Mouse (Mus musculus) E14TG2a.4 (cell line): ENCODE measurements around the gene Tmco1.

Source experiments
- H3K27me3 ChIP-seq: 2 replicates; pipeline ENCODE4 v1.6.1; 2014; ENCODE audit warnings: low read length, control low read depth; ENCODE audit not compliant: insufficient read depth
- H3K36me3 ChIP-seq: 2 replicates; pipeline ENCODE4 v1.6.1; 2014; ENCODE audit warnings: low read length, control low read depth; ENCODE audit not compliant: insufficient read depth
- H3K4me1 ChIP-seq: replicated peaks from 2 replicates; pipeline ENCODE4 v1.6.1; 2014; ENCODE audit warnings: low read depth, low read length, control low read depth
- H3K4me3 ChIP-seq: replicated peaks from 2 replicates; pipeline ENCODE4 v1.5.1; 2014; ENCODE audit warnings: mild to moderate bottlenecking, low read length
- H3K9me3 ChIP-seq: 2 replicates; pipeline ENCODE4 v1.6.1; 2014; ENCODE audit warnings: low read length, control low read depth
- CTCF ChIP-seq: conservative IDR thresholded peaks from 2 replicates; pipeline ENCODE4 v1.5.1; 2014; ENCODE audit warnings: low read length
- NANOG ChIP-seq: IDR thresholded peaks from 2 replicates; pipeline ENCODE4 v1.6.1; 2014; ENCODE audit warnings: borderline replicate concordance, low read length, mixed read lengths
- POU5F1 ChIP-seq: IDR thresholded peaks from 2 replicates; pipeline ENCODE4 v1.6.1; 2014; ENCODE audit warnings: low read length, borderline replicate concordance

The Tmco1 gene

GRCm38 (mm10) chr1:167269856-167270270 lies 38.3 kb upstream of the Tmco1 start:
- Histone ChIP-seq H3K4me3 (peak overlapping the region; percentile 62), H3K4me1 (peaks cover 96% of the 10 kb centered on the region), H3K36me3 (peaks cover 55% of the 10 kb centered on the region), H3K9me3 (no peaks in the 10 kb centered on the region), H3K27me3 (no peaks in the 10 kb centered on the region)
- no peak for TF ChIP-seq POU5F1
- TF ChIP-seq NANOG = no peak
- no peak for TF ChIP-seq CTCF

GRCm38 (mm10) chr1:167270342-167271111 lies 37.7 kb upstream of the Tmco1 start:
- H3K9me3 ChIP-seq = no peaks in the 10 kb centered on the region
- peaks cover 49% of the 10 kb centered on the region for H3K36me3 ChIP-seq
- TF ChIP-seq POU5F1 (no peak), NANOG (no peak), CTCF (no peak)
- no peaks in the 10 kb centered on the region for H3K27me3 ChIP-seq
- H3K4me3 ChIP-seq = peak overlapping the region; percentile 62
- H3K4me1 ChIP-seq = peaks cover 96% of the 10 kb centered on the region

- peaks cover 96% of the 10 kb centered on the region for H3K4me1 ChIP-seq
- H3K4me3 ChIP-seq = peak overlapping the region; percentile 62
- H3K36me3 ChIP-seq = peaks cover 41% of the 10 kb centered on the region
- no peaks in the 10 kb centered on the region for H3K27me3 ChIP-seq
- TF ChIP-seq NANOG = peak; percentile 74; the same call in 1 of the 2 replicates
- TF ChIP-seq POU5F1 = no peak
- no peaks in the 10 kb centered on the region for H3K9me3 ChIP-seq
These were observed 36.9 kb upstream of the Tmco1 start for GRCm38 (mm10) chr1:167271304-167271703.

GRCm38 (mm10) chr1:167271841-167272240 lies 36.3 kb upstream of the Tmco1 start:
- Histone ChIP-seq H3K9me3 (no peaks in the 10 kb centered on the region), H3K27me3 (no peaks in the 10 kb centered on the region), H3K4me1 (peaks cover 96% of the 10 kb centered on the region), H3K36me3 (peaks cover 45% of the 10 kb centered on the region), H3K4me3 (peak overlapping the region; percentile 62)
- TF ChIP-seq CTCF (no peak), POU5F1 (no peak), NANOG (no peak)

GRCm38 (mm10) chr1:167273380-167274163 lies 34.6 kb upstream of the Tmco1 start:
- peak overlapping the region; percentile 60 for H3K4me3 ChIP-seq
- H3K9me3 ChIP-seq = no peaks in the 10 kb centered on the region
- TF ChIP-seq POU5F1 = no peak
- no peak for TF ChIP-seq CTCF
- no peak for TF ChIP-seq NANOG
- peaks cover 41% of the 10 kb centered on the region for H3K36me3 ChIP-seq
- peaks cover 96% of the 10 kb centered on the region for H3K4me1 ChIP-seq
- H3K27me3 ChIP-seq = no peaks in the 10 kb centered on the region

GRCm38 (mm10) chr1:167274646-167275390 lies 33.4 kb upstream of the Tmco1 start:
- Histone ChIP-seq H3K27me3 (no peaks in the 10 kb centered on the region), H3K9me3 (no peaks in the 10 kb centered on the region), H3K36me3 (peaks cover 45% of the 10 kb centered on the region), H3K4me1 (peaks cover 95% of the 10 kb centered on the region), H3K4me3 (peak overlapping the region; percentile 60)
- TF ChIP-seq POU5F1 (no peak), NANOG (peak; percentile 31; the same call in 1 of the 2 replicates)

- no peaks in the 10 kb centered on the region for H3K27me3 ChIP-seq
- H3K9me3 ChIP-seq = no peaks in the 10 kb centered on the region
- H3K4me3 ChIP-seq = peak overlapping the region; percentile 57
- H3K36me3 ChIP-seq = peaks cover 53% of the 10 kb centered on the region
- H3K4me1 ChIP-seq = peaks cover 96% of the 10 kb centered on the region
- TF ChIP-seq NANOG = no peak
- no peak for TF ChIP-seq POU5F1
- no peak for TF ChIP-seq CTCF
These were observed 29.8 kb upstream of the Tmco1 start for GRCm38 (mm10) chr1:167278395-167278794.

GRCm38 (mm10) chr1:167279160-167279715 lies 28.9 kb upstream of the Tmco1 start:
- TF ChIP-seq NANOG = no peak
- no peak for TF ChIP-seq POU5F1
- no peak for TF ChIP-seq CTCF
- H3K9me3 ChIP-seq = no peaks in the 10 kb centered on the region
- peaks cover 48% of the 10 kb centered on the region for H3K36me3 ChIP-seq
- H3K27me3 ChIP-seq = no peaks in the 10 kb centered on the region
- peak overlapping the region; percentile 57 for H3K4me3 ChIP-seq
- peaks cover 88% of the 10 kb centered on the region for H3K4me1 ChIP-seq
